Mouse (Mus musculus) limb, embryonic 14.5 days (tissue): ENCODE data around the gene Hnrnpu. TPM values are rescaled to one million over a fixed set of nuclear protein-coding genes. Genes with fewer than 3 reads are reported as not detected.
A peak's percentile ranks its signal among the peaks of the same experiment; 100 is the strongest.

Experiments used
- ATAC-seq: fragments of 200-750 bp; cut with Nextera tagmentation; 2 replicates; pipeline ENCODE4 v1.8.0; 2017; ENCODE audit warnings: low read depth, moderate number of reproducible peaks, moderate TSS enrichment; ENCODE audit not compliant: low FRiP score
- DNase-seq: peaks from one replicate; pipeline ENCODE4 v3.0.0-alpha.2; 2015; ENCODE audit warnings: low spot score
- H3K27ac ChIP-seq: fragments of 300-500 bp; sonication (generic); replicated peaks from 2 replicates; pipeline ENCODE4 v1.5.1; 2014; ENCODE audit warnings: low read depth, mild to moderate bottlenecking, low read length, moderate library complexity, mixed read lengths
- H3K27me3 ChIP-seq: fragments of 300-500 bp; sonication (generic); 2 replicates; pipeline ENCODE4 v1.6.1; 2014; ENCODE audit warnings: low read length, mixed read lengths; ENCODE audit not compliant: control insufficient read depth, insufficient read depth
- H3K36me3 ChIP-seq: fragments of 300-500 bp; sonication (generic); 2 replicates; pipeline ENCODE4 v1.6.1; 2014; ENCODE audit warnings: mild to moderate bottlenecking, low read length, moderate library complexity, mixed read lengths; ENCODE audit not compliant: control insufficient read depth, insufficient read depth
- H3K4me1 ChIP-seq: fragments of 300-500 bp; sonication (generic); 2 replicates; pipeline ENCODE4 v1.6.1; 2014; ENCODE audit warnings: antibody characterized with exemption, low read length, mixed read lengths; ENCODE audit not compliant: control insufficient read depth, insufficient read depth
- H3K4me2 ChIP-seq: fragments of 300-500 bp; sonication (generic); replicated peaks from 2 replicates; pipeline ENCODE4 v1.6.1; 2014; ENCODE audit warnings: low read depth, mild to moderate bottlenecking, low read length, moderate library complexity; ENCODE audit not compliant: severe bottlenecking
- H3K4me3 ChIP-seq: fragments of 300-500 bp; sonication (generic); replicated peaks from 2 replicates; pipeline ENCODE4 v1.5.1; 2014; ENCODE audit warnings: low read length
- H3K9ac ChIP-seq: fragments of 300-500 bp; sonication (generic); 2 replicates; pipeline ENCODE4 v1.6.1; 2014; ENCODE audit warnings: mild to moderate bottlenecking, low read depth, low read length, moderate library complexity; ENCODE audit not compliant: severe bottlenecking
- H3K9me3 ChIP-seq: fragments of 300-500 bp; sonication (generic); 2 replicates; pipeline ENCODE4 v1.6.1; 2016; ENCODE audit warnings: low read length; ENCODE audit not compliant: control insufficient read depth
- POLR2A ChIP-seq: fragments of 200-500 bp; IDR thresholded peaks from 2 replicates; pipeline ENCODE4 v1.8.0; 2012; ENCODE audit warnings: inconsistent platforms, mild to moderate bottlenecking, moderate library complexity, borderline replicate concordance; ENCODE audit not compliant: insufficient read depth, insufficient read length; ENCODE audit errors: extremely low read depth
- WGBS: fragments of 180-500 bp; shearing (Covaris S2); extraction: QIAGEN DNeasy Blood & Tissue Kit; methylation state at CpG from one replicate; pipeline ENCODE4 v1.1.7; 2014; 5-methylcytosine and 5-hydroxymethylcytosine counted together
- polyA plus RNA-seq, 2 experiments: library from polyadenylated mRNA; depleted of rRNA in 1 of 2; stranded (reverse) in 1 of 2; unstranded in 1 of 2; fragments of >200 nt; fragmentation: Nextera tagmentation in 1 of 2; extraction: Ambion mirVana in 1 of 2; gene quantifications; 2 replicates each; pipeline versions ENCODE4 v1.2.1 to v1.2.3; 2012 to 2014

The Hnrnpu gene
- polyA plus RNA-seq, 2 experiments: 379 to 393 TPM

DNA sequence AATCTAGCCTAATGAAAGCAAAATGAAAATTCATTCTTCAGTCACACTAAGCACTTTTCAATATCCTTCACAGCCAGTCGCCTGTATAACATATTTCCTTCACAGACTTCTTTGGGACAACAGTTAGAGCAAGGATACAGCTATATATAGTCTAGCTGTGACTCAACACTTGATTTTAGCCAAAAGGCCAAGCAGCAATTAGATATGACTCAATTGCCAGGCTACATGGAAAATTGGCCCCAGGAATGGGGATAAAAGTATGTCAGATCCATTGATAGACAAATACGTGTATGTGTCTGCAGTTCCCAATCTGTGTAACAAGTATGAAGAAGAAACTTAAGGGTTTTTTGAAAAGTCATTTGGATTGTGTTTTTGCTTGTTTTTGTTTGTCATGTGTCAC lies 2.6 kb upstream of the Hnrnpu start:
- no peak overlapping the region for H3K27ac ChIP-seq
- ATAC-seq: no peak
- WGBS: 93% methylated on average over 2 of the region's 2 CpGs
- H3K36me3 ChIP-seq: peaks cover 2% of the 10 kb centered on the region
- no peaks in the 10 kb centered on the region for H3K27me3 ChIP-seq
- H3K4me3 ChIP-seq: no peak overlapping the region
- H3K9ac ChIP-seq: no peak overlapping the region
- TF ChIP-seq POLR2A: no peak
- no peak overlapping the region for H3K4me2 ChIP-seq
- no peaks in the 10 kb centered on the region for H3K9me3 ChIP-seq
- no peak for DNase-seq
- H3K4me1 ChIP-seq: no peaks in the 10 kb centered on the region

- Histone ChIP-seq H3K9me3 (no peaks in the 10 kb centered on the region), H3K9ac (peak overlapping the region; percentile 100), H3K36me3 (peaks cover 19% of the 10 kb centered on the region), H3K4me3 (peak overlapping the region; percentile 100), H3K27me3 (no peaks in the 10 kb centered on the region), H3K4me2 (peak overlapping the region; percentile 72), H3K27ac (peak overlapping the region; percentile 99), H3K4me1 (peaks cover 8% of the 10 kb centered on the region)
- peak; percentile 32 for DNase-seq
- WGBS: 4% methylated on average over 6 of the region's 6 CpGs
- no peak for TF ChIP-seq POLR2A
- no peak for ATAC-seq
Measured at GRCm38 (mm10) chr1:178338318-178338641, 683 bp upstream of the Hnrnpu start.

DNA sequence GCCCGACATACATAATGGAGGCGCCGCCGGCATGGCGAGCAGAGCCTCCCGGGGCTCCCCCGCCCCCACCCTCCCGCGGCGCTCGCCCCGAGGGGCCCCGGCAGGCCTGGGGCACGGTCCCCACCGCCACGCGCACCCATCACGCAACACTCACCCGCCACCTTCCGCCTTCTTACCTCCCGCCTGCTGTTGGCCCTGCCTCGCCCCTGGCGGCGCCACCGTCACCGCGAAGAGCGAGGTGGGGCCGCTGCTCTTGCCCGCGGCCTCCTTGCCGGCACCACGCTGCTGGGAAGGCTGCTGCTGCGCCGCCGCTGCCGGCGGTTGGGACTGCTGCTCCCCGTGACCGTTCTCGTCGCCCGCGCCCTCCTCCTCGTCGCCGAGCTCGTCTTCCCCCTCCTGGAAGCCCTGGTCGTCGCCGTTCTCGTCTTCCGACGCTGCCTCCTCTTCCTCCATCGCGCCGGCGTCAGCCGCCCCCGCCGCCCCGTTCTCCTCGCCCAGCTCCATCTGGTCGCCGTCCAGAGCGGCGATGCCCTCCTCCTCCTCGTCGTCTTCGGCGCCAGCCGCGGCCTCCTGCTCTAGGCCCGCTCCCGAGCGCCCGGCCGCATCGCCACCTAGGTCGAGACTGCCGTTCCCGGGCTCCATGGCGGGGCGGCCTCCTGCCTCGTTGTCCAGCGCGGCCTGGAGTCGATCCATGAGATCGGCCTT lies 668 bp downstream of the Hnrnpu start:
- peak; percentile 23 for ATAC-seq
- H3K27me3 ChIP-seq: no peaks in the 10 kb centered on the region
- 0% methylated on average over 57 of the region's 89 CpGs for WGBS
- H3K36me3 ChIP-seq: peaks cover 33% of the 10 kb centered on the region
- peak overlapping the region; percentile 99 for H3K27ac ChIP-seq
- H3K9me3 ChIP-seq: no peaks in the 10 kb centered on the region
- no peak for TF ChIP-seq POLR2A
- no peak for DNase-seq
- peaks cover 11% of the 10 kb centered on the region for H3K4me1 ChIP-seq
- H3K4me2 ChIP-seq: 0 out of 2 replicates have a peak overlapping the region, but pooled peaks have one; percentile 15
- peak overlapping the region; percentile 100 for H3K4me3 ChIP-seq
- peak overlapping the region; percentile 100 for H3K9ac ChIP-seq

- no peak for TF ChIP-seq POLR2A
- no peaks in the 10 kb centered on the region for H3K9me3 ChIP-seq
- peaks cover 11% of the 10 kb centered on the region for H3K4me1 ChIP-seq
- H3K27ac ChIP-seq: peak overlapping the region; percentile 99
- H3K27me3 ChIP-seq: no peaks in the 10 kb centered on the region
- H3K9ac ChIP-seq: peak overlapping the region; percentile 100
- ATAC-seq (peak; percentile 90), DNase-seq (peak; percentile 92)
- H3K36me3 ChIP-seq: peaks cover 38% of the 10 kb centered on the region
- peak overlapping the region; percentile 81 for H3K4me2 ChIP-seq
- WGBS: under 1% methylated on average over 21 of the region's 53 CpGs
- H3K4me3 ChIP-seq: peak overlapping the region; percentile 100
Measured at GRCm38 (mm10) chr1:178336289-178336775, 1.3 kb downstream of the Hnrnpu start.

- Histone ChIP-seq H3K36me3 (peaks cover 43% of the 10 kb centered on the region), H3K27me3 (no peaks in the 10 kb centered on the region), H3K4me1 (peaks cover 11% of the 10 kb centered on the region), H3K9me3 (no peaks in the 10 kb centered on the region), H3K4me2 (peak overlapping the region; percentile 81), H3K4me3 (peak overlapping the region; percentile 100), H3K9ac (peak overlapping the region; percentile 100), H3K27ac (peak overlapping the region; percentile 99)
- no peak for TF ChIP-seq POLR2A
- under 1% methylated on average over 16 of the region's 16 CpGs for WGBS
- DNase-seq: no peak
- no peak for ATAC-seq
Measured at GRCm38 (mm10) chr1:178335860-178336261, 1.7 kb downstream of the Hnrnpu start.

DNA sequence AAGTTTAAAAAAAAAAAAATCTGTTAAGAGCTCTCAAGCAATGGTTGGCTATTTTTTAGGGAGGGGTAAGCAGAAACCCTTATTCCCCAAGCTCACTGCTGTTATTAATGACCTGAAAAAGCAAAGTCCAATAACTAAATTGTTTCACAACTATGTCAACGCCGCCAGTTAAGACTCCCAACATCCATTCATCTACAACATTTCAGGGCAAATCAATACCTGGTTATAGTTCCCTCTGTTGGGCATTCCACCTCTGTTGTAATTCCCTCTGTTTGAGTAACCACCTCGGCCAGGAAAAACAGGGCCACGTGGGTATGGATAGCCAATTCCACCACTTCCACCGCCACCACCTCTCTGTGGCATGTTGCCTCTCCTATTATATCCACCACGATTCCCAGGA lies 7.7 kb downstream of the Hnrnpu start:
- Histone ChIP-seq H3K9ac (no peak overlapping the region), H3K4me3 (no peak overlapping the region), H3K9me3 (no peaks in the 10 kb centered on the region), H3K4me1 (peaks cover 9% of the 10 kb centered on the region), H3K36me3 (peaks cover 89% of the 10 kb centered on the region), H3K27me3 (no peaks in the 10 kb centered on the region), H3K27ac (no peak overlapping the region), H3K4me2 (no peak overlapping the region)
- no peak for DNase-seq
- 68% methylated on average over 6 of the region's 6 CpGs for WGBS
- no peak for ATAC-seq
- no peak for TF ChIP-seq POLR2A
